Mouse (Mus musculus): ENCODE measurements around the gene Gm45213. TPM values are rescaled to one million over a fixed set of nuclear protein-coding genes. Genes with fewer than 3 reads are reported as not detected.

Gm45213 gene
- polyA plus RNA-seq, 1 experiment from 2014 or later, result not detected

DNA sequence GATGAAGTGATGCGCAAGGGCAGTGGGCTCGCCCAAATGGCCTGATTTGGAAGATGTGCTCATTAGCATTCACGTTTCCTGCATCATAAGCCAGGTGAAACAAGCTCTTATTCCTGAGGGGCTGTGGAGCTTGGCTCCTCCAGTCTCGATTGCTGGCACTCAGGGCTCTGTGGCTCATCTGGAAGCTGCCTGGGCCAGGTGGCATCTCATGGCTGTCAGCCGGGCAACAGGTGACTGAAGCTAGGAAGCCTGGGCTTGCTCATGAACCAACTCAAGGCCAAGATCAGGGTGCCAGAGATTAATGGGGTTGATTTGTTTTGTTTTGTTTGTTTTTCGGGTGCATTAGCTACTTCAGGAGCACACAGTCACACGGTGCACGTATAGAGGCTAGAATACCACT is 49.3 kb downstream of the Gm45213 start:
- Histone ChIP-seq H3K9me3 (replicated peaks) (no peaks in the 10 kb centered on the region), H3K4me1 (no peaks in the 10 kb centered on the region), H3K4me2 (no peak overlapping the region), H3K36me3 (peaks cover 40% of the 10 kb centered on the region), H3K27ac (no peak overlapping the region), H3K4me3 (no peak overlapping the region), H3K9ac (no peak overlapping the region), H3K27me3 (replicated peaks) (no peaks in the 10 kb centered on the region)
- ATAC-seq, result no peak
- 77% methylated on average over 8 of the region's 8 CpGs for WGBS (ENCODE audit: insufficient replicate concordance)

DNA sequence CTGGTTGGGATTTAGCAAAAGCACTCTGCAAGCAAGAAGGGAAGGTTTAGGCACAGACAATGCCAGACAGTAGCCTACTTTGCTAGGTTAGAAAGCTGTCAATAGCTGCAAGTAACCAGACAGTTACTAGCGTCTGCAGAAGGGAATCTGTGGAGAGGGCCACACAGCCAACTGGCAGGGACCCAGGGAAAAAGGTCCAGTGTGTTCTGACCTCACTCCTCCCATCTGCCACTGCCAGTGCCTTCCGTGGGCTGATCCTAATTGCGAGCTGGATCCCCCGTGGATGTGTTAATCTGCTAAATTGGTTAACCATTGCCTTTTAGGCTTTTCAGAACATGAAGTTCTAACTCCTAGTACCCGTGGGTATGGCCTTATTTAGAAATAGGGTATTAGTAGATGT is 50.7 kb downstream of the Gm45213 start:
- Histone ChIP-seq H3K36me3 (peaks cover 25% of the 10 kb centered on the region), H3K9me3 (replicated peaks) (no peaks in the 10 kb centered on the region), H3K27me3 (replicated peaks) (0 out of 2 replicates have a peak, but pooled peaks cover 4% of the 10 kb centered on the region), H3K9ac (no peak overlapping the region), H3K27ac (no peak overlapping the region), H3K4me1 (no peaks in the 10 kb centered on the region), H3K4me2 (no peak overlapping the region), H3K4me3 (no peak overlapping the region)
- 72% methylated on average over 5 of the region's 5 CpGs for WGBS (ENCODE audit: insufficient replicate concordance)
- ATAC-seq, result no peak

DNA sequence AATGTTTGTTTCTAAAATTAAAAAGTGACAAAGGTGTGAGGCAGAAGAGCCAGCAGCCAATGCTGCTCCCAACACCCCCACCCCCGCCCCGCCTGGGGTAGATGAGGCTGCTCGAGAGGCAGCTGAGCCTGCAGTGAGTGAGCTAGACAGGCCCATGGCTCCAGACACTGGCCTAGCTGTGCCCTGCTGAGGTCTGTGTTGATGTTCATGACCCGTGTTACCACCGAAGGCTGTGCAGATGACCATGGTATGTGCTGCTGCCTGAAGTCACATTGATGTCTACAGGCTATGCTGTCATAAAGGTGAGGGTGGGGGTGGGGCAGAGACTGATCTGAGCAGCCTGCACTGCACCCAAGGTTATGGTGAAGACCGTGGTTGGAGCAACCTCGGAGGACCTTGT is 55.4 kb downstream of the Gm45213 start:
- H3K27ac ChIP-seq, result no peak overlapping the region
- no peak overlapping the region for H3K4me2 ChIP-seq
- 68% methylated on average over 7 of the region's 7 CpGs for WGBS (ENCODE audit: insufficient replicate concordance)
- peaks cover 15% of the 10 kb centered on the region; the same call in 1 of the 2 replicates for H3K27me3 ChIP-seq (replicated peaks)
- H3K9ac ChIP-seq, result no peak overlapping the region
- no peaks in the 10 kb centered on the region for H3K36me3 ChIP-seq
- no peak for ATAC-seq
- H3K9me3 ChIP-seq (replicated peaks), result no peaks in the 10 kb centered on the region
- no peaks in the 10 kb centered on the region for H3K4me1 ChIP-seq
- no peak overlapping the region for H3K4me3 ChIP-seq

DNA sequence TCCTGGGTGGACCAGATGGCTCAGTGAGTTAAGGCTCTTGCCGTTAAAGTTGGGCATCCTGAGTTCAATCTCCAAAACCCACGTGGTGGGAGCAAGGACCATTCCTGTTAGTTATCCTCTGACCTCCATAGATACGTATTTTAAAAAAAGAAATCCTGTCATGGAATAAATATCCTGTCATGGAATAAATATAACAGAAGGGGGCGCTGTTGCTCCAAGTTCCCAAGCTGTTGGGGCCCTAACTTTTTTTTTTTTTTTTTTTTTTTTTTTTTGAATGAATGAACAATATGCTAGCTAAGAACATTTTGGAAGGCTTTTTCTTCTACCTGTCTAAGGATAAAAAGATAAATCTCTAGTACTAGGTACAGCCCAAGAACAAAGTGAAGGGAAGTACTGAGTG is 58.5 kb downstream of the Gm45213 start:
- 3% methylated on average over 4 of the region's 4 CpGs for WGBS (ENCODE audit: insufficient replicate concordance)
- Histone ChIP-seq H3K4me3 (no peak overlapping the region), H3K36me3 (no peaks in the 10 kb centered on the region), H3K9me3 (replicated peaks) (no peaks in the 10 kb centered on the region), H3K27me3 (replicated peaks) (peaks cover 23% of the 10 kb centered on the region; the same call in 1 of the 2 replicates), H3K4me2 (no peak overlapping the region), H3K27ac (no peak overlapping the region), H3K4me1 (no peaks in the 10 kb centered on the region), H3K9ac (no peak overlapping the region)
- no peak for ATAC-seq

DNA sequence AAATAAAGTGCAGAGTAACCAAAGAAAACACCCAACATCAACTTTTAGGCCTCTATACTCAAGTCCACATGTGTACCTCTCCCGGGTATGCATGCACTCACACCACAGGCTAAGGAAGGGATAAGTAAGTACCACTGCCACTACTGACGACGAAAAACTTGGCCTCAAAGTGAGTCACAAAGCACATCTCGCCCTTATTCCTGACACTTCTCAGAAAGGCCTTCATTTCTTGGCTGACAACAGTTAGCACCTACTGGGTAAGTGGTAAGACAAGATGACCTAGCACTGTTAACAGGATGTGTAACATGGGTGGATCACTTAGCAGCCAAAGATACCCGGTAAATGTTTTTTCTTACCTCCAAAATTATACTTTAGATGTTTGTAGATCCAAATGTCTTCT is 61.1 kb downstream of the Gm45213 start:
- H3K36me3 ChIP-seq, result no peaks in the 10 kb centered on the region
- no peak overlapping the region for H3K9ac ChIP-seq
- WGBS (ENCODE audit: insufficient replicate concordance), result 69% methylated on average over 5 of the region's 5 CpGs
- H3K9me3 ChIP-seq (replicated peaks), result no peaks in the 10 kb centered on the region
- H3K4me1 ChIP-seq, result peaks cover 11% of the 10 kb centered on the region
- H3K4me3 ChIP-seq, result no peak overlapping the region
- no peak overlapping the region for H3K4me2 ChIP-seq
- no peak for ATAC-seq
- H3K27me3 ChIP-seq (replicated peaks), result peaks cover 22% of the 10 kb centered on the region
- H3K27ac ChIP-seq, result no peak overlapping the region

DNA sequence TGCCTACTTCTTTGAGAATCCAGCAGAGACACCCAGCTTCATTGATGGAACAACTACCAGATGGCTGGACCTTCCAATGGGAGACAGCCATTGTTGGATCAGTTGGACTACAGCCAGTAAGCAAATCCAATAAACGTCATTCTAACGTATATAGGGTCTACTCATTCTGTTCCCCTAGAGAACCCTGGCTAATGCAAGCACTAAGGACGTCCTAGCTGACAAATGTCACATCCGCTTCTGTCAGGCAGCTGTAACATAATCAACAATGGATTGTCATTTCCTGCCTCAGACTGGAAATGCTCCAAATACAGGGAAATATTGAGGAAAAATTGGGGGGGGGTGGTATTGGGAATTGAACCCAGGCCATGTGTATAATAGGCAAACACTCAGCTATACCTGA is 62.4 kb downstream of the Gm45213 start:
- 56% methylated on average over 4 of the region's 4 CpGs for WGBS (ENCODE audit: insufficient replicate concordance)
- no peak for ATAC-seq
- H3K9me3 ChIP-seq (replicated peaks), result no peaks in the 10 kb centered on the region

DNA sequence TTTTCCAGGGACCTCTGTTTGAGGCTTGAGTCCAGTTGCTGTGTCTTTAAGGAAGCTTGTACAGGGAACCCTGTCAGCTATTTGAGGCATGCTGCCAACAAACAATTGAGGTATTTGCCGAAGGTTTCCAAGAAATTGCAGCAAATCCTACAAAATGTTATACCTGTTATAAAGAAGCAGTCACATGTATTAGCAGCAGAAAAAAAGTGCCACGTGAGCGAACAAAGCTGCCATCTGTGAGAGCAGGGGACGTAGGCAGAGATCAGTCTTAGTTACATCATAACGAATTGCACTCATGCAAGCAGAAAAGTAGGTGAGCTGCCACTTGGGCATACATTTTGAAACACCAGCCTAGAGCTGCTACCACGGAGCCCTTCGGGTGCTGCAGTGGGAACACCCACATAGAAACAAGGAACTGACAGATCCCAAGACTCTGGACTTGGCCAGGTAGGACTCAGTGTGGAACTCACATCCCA is 63.2 kb downstream of the Gm45213 start:
- no peak overlapping the region for H3K4me3 ChIP-seq
- WGBS (ENCODE audit: insufficient replicate concordance), result 68% methylated on average over 7 of the region's 7 CpGs

More for the DNA sequence above, 62.4 kb downstream of the Gm45213 start:
- no peak overlapping the region for H3K27ac ChIP-seq
- no peak overlapping the region for H3K4me2 ChIP-seq
- H3K4me1 ChIP-seq, result peaks cover 13% of the 10 kb centered on the region
- no peak overlapping the region for H3K4me3 ChIP-seq
- H3K36me3 ChIP-seq, result no peaks in the 10 kb centered on the region
- H3K9ac ChIP-seq, result no peak overlapping the region
- peaks cover 19% of the 10 kb centered on the region for H3K27me3 ChIP-seq (replicated peaks)

DNA sequence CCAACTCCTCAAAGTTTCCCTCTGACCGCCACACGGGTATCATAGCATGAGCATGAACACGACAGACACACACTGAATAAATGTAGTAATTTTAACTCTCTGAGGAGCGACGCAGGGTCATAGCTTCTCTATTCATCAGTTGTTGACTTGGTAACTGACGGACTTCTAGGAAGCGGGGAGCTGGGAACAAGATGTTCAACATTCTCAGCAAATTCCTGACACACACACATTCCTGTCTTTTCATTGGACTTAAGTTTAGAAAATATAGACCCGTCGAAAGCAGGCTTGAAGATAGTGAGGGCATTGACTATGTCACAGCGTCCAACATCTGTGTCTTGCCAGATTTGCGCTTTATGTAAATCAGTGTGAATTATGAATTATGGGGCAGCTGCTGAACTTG is 63.8 kb downstream of the Gm45213 start:
- peaks cover 13% of the 10 kb centered on the region for H3K27me3 ChIP-seq (replicated peaks)
- no peak overlapping the region for H3K27ac ChIP-seq
- ATAC-seq, result no peak
- H3K4me1 ChIP-seq, result peaks cover 27% of the 10 kb centered on the region
- WGBS (ENCODE audit: insufficient replicate concordance), result 76% methylated on average over 11 of the region's 11 CpGs
- no peak overlapping the region for H3K4me3 ChIP-seq
- no peak overlapping the region for H3K4me2 ChIP-seq
- H3K36me3 ChIP-seq, result no peaks in the 10 kb centered on the region
- no peaks in the 10 kb centered on the region for H3K9me3 ChIP-seq (replicated peaks)
- H3K9ac ChIP-seq, result no peak overlapping the region

More for the DNA sequence above, 63.2 kb downstream of the Gm45213 start:
- Histone ChIP-seq H3K27ac (no peak overlapping the region), H3K27me3 (replicated peaks) (peaks cover 13% of the 10 kb centered on the region), H3K4me2 (no peak overlapping the region), H3K9ac (no peak overlapping the region), H3K36me3 (no peaks in the 10 kb centered on the region), H3K9me3 (replicated peaks) (no peaks in the 10 kb centered on the region), H3K4me1 (peaks cover 21% of the 10 kb centered on the region)
- ATAC-seq, result no peak

DNA sequence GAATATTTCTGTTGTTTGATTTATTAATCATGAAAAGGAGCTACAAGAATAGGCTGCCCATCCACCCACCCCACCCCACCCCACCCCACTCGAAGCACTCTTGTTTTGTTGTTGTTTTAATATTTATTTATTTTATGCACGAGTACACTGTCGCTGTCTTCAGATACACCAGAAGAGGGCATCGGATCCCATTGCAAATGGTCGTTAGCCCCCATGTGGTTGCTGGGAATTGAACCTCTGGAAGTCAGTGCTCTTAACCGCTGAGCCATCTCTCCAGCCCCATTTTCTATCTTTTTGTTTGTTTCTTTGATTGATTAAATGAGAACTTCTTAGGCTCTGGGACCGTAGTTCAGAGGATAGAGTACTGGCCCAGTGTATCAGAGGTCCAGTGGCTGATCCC is 64.5 kb downstream of the Gm45213 start:
- peaks cover 13% of the 10 kb centered on the region for H3K27me3 ChIP-seq (replicated peaks)
- peaks cover 34% of the 10 kb centered on the region for H3K4me1 ChIP-seq
- no peaks in the 10 kb centered on the region for H3K9me3 ChIP-seq (replicated peaks)
- H3K9ac ChIP-seq, result no peak overlapping the region
- H3K27ac ChIP-seq, result 0 out of 2 replicates have a peak overlapping the region, but pooled peaks have one; percentile 10
- no peak for ATAC-seq
- no peak overlapping the region for H3K4me3 ChIP-seq
- H3K4me2 ChIP-seq, result peak overlapping the region; percentile 94
- WGBS (ENCODE audit: insufficient replicate concordance), result 13% methylated on average over 7 of the region's 7 CpGs
- H3K36me3 ChIP-seq, result no peaks in the 10 kb centered on the region

DNA sequence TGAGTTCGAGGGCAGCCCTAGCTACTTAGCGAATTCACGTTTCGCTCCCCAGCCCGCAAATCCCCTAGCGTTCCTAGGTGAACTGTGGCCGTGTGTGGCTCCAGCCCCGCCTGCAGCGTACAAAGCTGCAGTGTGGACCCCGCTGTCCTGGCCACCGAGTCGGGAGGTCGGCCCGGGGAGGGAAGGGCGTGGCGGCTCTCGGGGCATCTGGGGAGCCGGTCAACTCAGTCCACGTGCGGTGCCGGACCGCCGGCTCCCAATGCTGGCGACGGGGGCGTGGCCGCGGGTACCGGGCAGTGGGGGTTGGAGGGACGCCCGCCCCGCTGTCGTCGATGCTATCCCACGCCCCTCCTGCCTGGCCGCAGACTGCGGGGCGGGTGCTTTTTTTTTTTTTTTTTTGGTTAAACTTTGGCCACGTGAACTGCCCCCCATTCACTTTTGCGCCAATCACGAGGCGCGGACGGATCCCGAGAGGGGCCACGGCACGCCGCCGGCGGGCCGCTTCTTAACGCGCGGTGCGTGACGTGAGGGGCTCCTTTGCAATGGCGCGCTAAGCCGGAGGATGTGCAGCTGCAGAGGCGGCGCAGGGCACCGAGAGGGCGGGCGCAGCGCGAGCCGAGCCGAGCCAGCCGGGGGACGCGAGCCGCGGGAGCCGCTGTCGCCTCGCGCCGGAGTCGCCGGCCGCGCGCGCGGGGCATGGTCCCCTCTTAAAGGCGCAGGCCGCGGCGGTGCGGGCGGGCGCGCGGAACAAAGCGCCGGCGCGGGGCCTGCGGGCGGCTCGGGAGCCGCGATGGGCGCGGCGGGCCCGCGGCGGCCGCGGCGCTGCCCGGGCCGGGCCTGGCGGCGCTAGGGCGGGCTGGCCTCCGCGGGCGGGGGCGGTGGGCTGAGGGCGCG is 65.8 kb downstream of the Gm45213 start, which contains the start of gene Chsy1:
Chsy1 (plus strand) TSS at position 555 of the 894 bp plus-strand sequence.
- under 1% methylated on average over 84 of the region's 123 CpGs for WGBS (ENCODE audit: insufficient replicate concordance)
- H3K4me2 ChIP-seq, result peak within 1 kb of the TSS; percentile 94
- H3K9ac ChIP-seq, result peak within 1 kb of the TSS; percentile 91
- H3K4me3 ChIP-seq, result peak within 1 kb of the TSS; percentile 90
- H3K27ac ChIP-seq, result peak within 1 kb of the TSS; percentile 86
- peak; percentile 60 for ATAC-seq
- peaks cover 45% of the 10 kb centered on the region for H3K4me1 ChIP-seq
- peaks cover 13% of the 10 kb centered on the region for H3K27me3 ChIP-seq (replicated peaks)
- H3K9me3 ChIP-seq (replicated peaks), result no peaks in the 10 kb centered on the region
- peaks cover 2% of the 10 kb centered on the region for H3K36me3 ChIP-seq

DNA sequence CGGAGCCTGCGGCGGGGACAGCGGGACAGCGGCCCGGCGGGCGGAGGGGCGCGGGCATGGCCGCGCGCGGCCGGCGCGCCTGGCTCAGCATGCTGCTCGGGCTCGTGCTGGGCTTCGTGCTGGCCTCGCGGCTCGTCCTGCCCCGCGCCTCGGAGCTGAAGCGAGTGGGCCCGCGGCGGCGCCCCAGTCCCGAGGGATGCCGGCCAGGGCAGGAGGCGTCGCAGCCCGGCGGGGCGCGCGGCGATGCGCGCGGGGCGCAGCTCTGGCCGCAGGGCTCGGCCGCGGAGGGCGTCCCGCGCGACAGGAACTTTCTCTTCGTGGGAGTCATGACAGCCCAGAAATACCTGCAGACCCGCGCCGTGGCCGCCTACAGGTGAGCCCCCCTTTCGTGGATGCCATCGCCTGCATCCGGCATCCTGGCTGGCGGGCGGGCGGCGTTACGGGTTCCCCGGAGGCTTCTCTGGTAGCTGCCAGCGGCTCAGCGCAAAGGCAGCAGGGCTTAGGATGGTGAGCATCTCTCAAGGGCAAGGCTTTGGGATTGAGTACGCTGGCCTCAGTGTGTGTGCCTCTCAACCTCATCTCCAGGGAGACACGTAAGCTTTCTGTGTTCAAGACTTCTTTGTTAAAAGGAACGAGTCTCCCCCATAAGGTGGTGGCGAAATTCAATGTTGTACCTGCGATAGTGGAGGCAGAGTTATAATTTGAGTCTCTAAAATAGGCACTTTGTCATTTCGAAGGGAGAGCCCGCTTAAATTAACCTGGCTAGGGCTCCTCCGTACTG is 66.6 kb downstream of the Gm45213 start:
- Histone ChIP-seq H3K27ac (peak overlapping the region; percentile 86), H3K9ac (peak overlapping the region; percentile 91), H3K36me3 (peaks cover 10% of the 10 kb centered on the region), H3K9me3 (replicated peaks) (no peaks in the 10 kb centered on the region), H3K4me3 (peak overlapping the region; percentile 90), H3K4me2 (peak overlapping the region; percentile 94), H3K27me3 (replicated peaks) (peaks cover 13% of the 10 kb centered on the region), H3K4me1 (peaks cover 54% of the 10 kb centered on the region)
- under 1% methylated on average over 62 of the region's 77 CpGs for WGBS (ENCODE audit: insufficient replicate concordance)
- ATAC-seq, result peak; percentile 45

Measured in liver, embryonic 12.5 days (tissue).